Mouse (Mus musculus) hindbrain, postnatal 0 days (tissue): ENCODE data around the gene Sae1. TPM values are rescaled to one million over a fixed set of nuclear protein-coding genes. Genes with fewer than 3 reads are reported as not detected.
"Not testable (repeated sequence)": the region's sequence is repeated elsewhere in the genome, so short reads cannot be mapped to it uniquely, and the experiment has no call there.

ENCODE experiments used
- ATAC-seq: fragments of 200-750 bp; cut with Nextera tagmentation; 2 replicates; pipeline ENCODE4 v1.8.0; 2017; ENCODE audit warnings: mild to moderate bottlenecking, moderate TSS enrichment, moderate library complexity
- DNase-seq: peaks from one replicate; pipeline ENCODE4 v3.0.0-alpha.2; 2015; ENCODE audit warnings: low spot score
- H3K27ac ChIP-seq: fragments of 300-500 bp; sonication (generic); 2 replicates; pipeline ENCODE4 v1.5.1; 2014; ENCODE audit warnings: mild to moderate bottlenecking
- H3K27me3 ChIP-seq: fragments of 300-500 bp; sonication (generic); 2 replicates; pipeline ENCODE4 v1.6.1; 2014; ENCODE audit warnings: low read length, mixed read lengths; ENCODE audit not compliant: insufficient read depth
- H3K36me3 ChIP-seq: fragments of 300-500 bp; sonication (generic); 2 replicates; pipeline ENCODE4 v1.6.1; 2014; ENCODE audit warnings: low read length, mixed read lengths; ENCODE audit not compliant: insufficient read depth
- H3K4me1 ChIP-seq: fragments of 300-500 bp; sonication (generic); 2 replicates; pipeline ENCODE4 v1.6.1; 2014; ENCODE audit warnings: antibody characterized with exemption, low read length, mixed read lengths; ENCODE audit not compliant: insufficient read depth
- H3K4me2 ChIP-seq: fragments of 300-500 bp; sonication (generic); 2 replicates; pipeline ENCODE4 v1.6.1; 2014; ENCODE audit warnings: low read depth, mild to moderate bottlenecking, low read length, moderate library complexity, mixed read lengths
- H3K4me3 ChIP-seq: fragments of 300-500 bp; sonication (generic); 2 replicates; pipeline ENCODE4 v1.5.1; 2014; ENCODE audit warnings: low read length
- H3K9ac ChIP-seq: fragments of 300-500 bp; sonication (generic); replicated peaks from 2 replicates; pipeline ENCODE4 v1.6.1; 2014; ENCODE audit warnings: mild to moderate bottlenecking, low read length, moderate library complexity, mixed read lengths
- H3K9me3 ChIP-seq: fragments of 300-500 bp; sonication (generic); 2 replicates; pipeline ENCODE4 v1.6.1; 2016; ENCODE audit warnings: low read length, mixed read lengths
- CTCF ChIP-seq: IDR thresholded peaks from 2 replicates; pipeline ENCODE4 v1.5.1; 2016; ENCODE audit warnings: antibody characterized with exemption, control low read depth, low read depth
- WGBS: fragments of 180-500 bp; shearing (Covaris S2); extraction: QIAGEN DNeasy Blood & Tissue Kit; methylation state at CpG from one replicate; pipeline ENCODE4 v1.1.7; 2014; 5-methylcytosine and 5-hydroxymethylcytosine counted together
- polyA plus RNA-seq: library from polyadenylated mRNA; unstranded; fragments of >200 nt; fragmentation: Nextera tagmentation; extraction: Ambion mirVana; gene quantifications from 2 replicates; pipeline ENCODE4 v1.2.1, GENCODE M21; 2015
- total RNA-seq: library from RNA; depleted of rRNA; stranded (reverse); fragments of >200 nt; gene quantifications from 2 replicates; pipeline ENCODE4 v1.2.3, GENCODE M21; 2014

Sae1 gene
- total and polyA plus RNA-seq, 2 experiments from 2014 or later: 88.6 to 215 TPM

DNA sequence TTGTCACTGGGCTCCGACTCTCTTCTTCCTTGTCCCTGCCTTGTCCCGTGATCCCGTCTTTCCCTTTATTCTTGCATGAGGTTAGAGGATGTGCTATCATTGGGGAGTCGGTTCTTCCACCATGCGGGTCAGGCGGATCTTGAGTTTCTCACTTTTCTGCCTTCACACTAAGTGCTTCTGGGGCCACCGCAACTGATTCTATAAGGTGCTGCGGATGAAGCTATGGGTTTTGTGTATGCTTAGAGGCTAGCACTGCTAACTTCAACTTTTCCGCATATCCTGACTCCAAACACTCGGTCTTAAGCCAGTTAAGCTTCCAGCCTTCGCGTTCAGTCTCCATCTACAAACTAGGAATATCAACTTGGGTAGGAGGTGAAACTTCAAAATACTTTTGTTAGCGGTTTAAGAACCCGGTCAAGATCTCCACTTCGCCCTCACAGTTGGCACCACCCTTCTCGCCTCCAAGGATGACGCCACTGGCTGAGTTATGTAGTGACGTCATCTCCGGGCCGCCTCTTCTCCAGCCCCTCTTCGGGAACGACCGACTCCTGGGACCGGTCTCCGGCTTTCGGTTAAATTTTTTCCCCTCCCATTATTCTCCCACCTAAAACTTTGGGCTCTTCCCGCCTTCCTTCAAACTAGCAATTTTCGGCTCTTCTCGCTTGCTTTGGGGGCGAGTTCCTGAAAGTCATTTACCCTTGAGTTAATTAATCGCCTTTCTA lies 11.7 kb upstream of the Sae1 start:
- under 1% methylated on average over 31 of the region's 31 CpGs for WGBS
- TF ChIP-seq CTCF: no peak
- H3K27ac ChIP-seq: peak overlapping the region; percentile 100
- H3K4me3 ChIP-seq: peak overlapping the region; percentile 68
- peaks cover 12% of the 10 kb centered on the region for H3K4me1 ChIP-seq
- no peaks in the 10 kb centered on the region for H3K9me3 ChIP-seq
- ATAC-seq: peak; percentile 67
- peak; percentile 94 for DNase-seq
- no peaks in the 10 kb centered on the region for H3K27me3 ChIP-seq
- peak overlapping the region; percentile 67 for H3K4me2 ChIP-seq
- H3K36me3 ChIP-seq: no peaks in the 10 kb centered on the region
- peak overlapping the region; percentile 44 for H3K9ac ChIP-seq

DNA sequence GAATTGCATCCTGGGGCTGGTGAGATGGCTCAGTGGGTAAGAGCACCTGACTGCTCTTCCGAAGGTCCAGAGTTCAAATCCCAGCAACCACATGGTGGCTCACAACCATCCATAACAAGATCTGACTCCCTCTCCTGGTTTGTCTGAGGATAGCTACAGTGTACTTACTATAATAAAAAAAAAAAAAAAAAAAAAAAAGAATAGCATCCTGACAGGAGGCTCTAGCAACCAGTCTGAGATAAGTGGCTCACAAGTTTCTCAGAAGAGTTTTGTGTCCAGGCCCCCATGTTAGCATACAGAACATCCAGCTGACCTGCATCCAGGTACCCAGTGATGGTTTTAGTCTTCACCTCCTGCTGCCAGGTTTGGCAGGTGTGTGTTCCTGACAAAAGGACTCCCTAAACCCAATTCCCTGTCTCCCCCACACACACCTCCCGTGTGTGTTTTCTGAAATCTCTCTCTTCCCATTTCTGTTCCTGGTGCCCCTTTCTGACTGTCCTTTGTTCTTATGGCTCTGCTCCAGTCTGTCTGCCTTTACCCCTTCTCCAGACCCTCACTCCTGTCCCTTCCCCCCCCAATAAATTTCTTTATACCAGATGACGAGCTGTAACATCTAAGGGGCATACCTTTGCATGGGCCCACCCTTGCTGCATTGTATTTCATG lies 10.9 kb upstream of the Sae1 start:
- DNase-seq: no peak
- H3K4me3 ChIP-seq: no peak overlapping the region
- peaks cover 7% of the 10 kb centered on the region for H3K4me1 ChIP-seq
- 53% methylated on average over 3 of the region's 3 CpGs for WGBS
- H3K27me3 ChIP-seq: no peaks in the 10 kb centered on the region
- H3K9me3 ChIP-seq: no peaks in the 10 kb centered on the region
- H3K27ac ChIP-seq: peak overlapping the region; percentile 100
- H3K36me3 ChIP-seq: no peaks in the 10 kb centered on the region
- 0 out of 2 replicates have a peak, but pooled peaks have one; percentile 6 for TF ChIP-seq CTCF
- no peak for ATAC-seq
- peak overlapping the region; percentile 44 for H3K9ac ChIP-seq
- peak overlapping the region; percentile 67 for H3K4me2 ChIP-seq

DNA sequence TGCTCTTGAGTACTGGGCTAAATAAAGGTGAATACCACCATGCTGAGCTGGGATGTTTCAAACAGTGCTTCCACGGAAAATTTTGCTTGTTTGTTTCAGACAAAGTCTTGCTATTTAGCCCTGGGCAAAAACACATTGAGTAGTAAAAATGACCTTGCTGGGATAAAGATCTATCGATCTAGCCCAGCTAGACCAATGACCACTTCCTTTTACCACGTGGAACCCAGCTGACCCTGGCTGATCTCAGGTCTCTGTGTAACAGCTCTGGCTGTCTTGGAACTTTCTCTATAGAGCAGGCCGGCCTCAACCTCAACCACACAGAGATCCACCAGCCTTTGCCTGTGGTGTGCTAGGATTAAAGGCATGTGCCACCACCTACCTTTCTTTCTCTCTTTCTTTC lies 9.9 kb upstream of the Sae1 start:
- Histone ChIP-seq H3K27me3 (no peaks in the 10 kb centered on the region), H3K4me2 (no peak overlapping the region), H3K4me1 (peaks cover 5% of the 10 kb centered on the region), H3K4me3 (no peak overlapping the region), H3K9ac (no peak overlapping the region), H3K27ac (no peak overlapping the region), H3K9me3 (no peaks in the 10 kb centered on the region), H3K36me3 (no peaks in the 10 kb centered on the region)
- DNase-seq (no peak), ATAC-seq (no peak)
- no peak for TF ChIP-seq CTCF
- 82% methylated on average over 4 of the region's 4 CpGs for WGBS

DNA sequence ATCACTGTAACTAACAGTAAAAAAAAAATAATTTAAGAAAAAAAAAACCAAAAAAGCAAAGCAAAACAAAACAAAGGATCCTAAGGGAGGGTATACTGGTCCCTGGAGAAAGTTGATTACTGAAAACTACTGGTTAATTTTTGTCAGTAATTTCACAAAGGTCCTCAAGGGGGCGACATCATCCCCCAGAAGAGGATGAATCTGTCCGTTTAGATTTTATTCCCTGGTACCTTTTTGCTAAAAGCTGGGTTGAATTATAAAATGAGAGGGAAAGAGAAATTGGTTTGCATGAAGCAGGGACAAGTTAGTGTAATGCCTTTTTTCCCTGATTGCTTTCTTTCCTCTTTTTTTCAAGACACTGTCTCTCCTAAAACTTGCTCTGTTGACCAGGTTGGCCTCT lies 8.3 kb upstream of the Sae1 start:
- Histone ChIP-seq H3K27me3 (no peaks in the 10 kb centered on the region), H3K36me3 (no peaks in the 10 kb centered on the region), H3K4me3 (no peak overlapping the region), H3K4me1 (peaks cover 5% of the 10 kb centered on the region), H3K9me3 (no peaks in the 10 kb centered on the region), H3K27ac (no peak overlapping the region), H3K4me2 (no peak overlapping the region), H3K9ac (no peak overlapping the region)
- DNase-seq (peak; percentile 75), ATAC-seq (no peak)
- peak; percentile 75 for TF ChIP-seq CTCF
- 0% methylated on average over 2 of the region's 2 CpGs for WGBS

DNA sequence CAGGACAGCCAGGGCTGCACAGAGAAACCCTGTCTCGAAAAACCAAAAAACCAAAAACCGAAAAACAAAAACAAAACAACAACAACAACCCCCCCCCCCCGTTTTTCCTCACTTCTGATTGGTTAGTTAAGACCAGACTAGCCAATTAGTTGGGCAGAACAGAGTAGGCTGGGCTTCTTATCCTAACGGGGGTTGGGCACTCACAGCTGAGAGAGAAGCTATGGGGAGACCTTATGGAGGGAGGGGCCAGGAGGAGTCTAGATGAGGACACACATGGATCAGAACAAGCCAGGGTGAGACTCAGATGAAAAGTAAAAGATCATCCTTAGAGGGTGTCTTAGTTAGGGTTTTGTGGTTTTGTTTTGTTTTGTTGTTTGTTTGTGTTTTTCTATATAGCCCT lies 5.3 kb upstream of the Sae1 start:
- Histone ChIP-seq H3K9me3 (no peaks in the 10 kb centered on the region), H3K9ac (no peak overlapping the region), H3K36me3 (no peaks in the 10 kb centered on the region), H3K4me1 (0 out of 2 replicates have a peak, but pooled peaks cover 3% of the 10 kb centered on the region), H3K4me3 (no peak overlapping the region), H3K27ac (no peak overlapping the region), H3K4me2 (no peak overlapping the region), H3K27me3 (no peaks in the 10 kb centered on the region)
- no peak for ATAC-seq
- no peak for TF ChIP-seq CTCF
- WGBS: 46% methylated on average over 4 of the region's 4 CpGs
- no peak for DNase-seq

DNA sequence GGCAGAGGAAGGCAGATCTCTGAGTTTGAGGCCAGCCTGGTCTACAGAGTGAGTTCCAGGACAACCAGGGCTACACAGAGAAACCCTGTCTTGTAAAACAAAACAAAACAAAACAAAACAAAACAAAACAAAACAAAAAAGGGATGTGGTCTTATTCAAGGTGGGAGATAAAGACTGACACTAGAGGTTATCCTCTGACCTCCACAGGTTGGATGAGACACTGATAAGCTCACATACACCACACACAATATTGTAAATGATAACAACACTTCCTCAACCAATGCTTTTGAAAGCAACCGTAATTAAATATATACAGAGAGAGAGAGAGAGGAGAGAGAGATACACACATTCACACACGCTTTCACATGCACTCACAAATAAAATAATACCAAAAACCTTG lies 2.3 kb upstream of the Sae1 start:
- not testable (repeated sequence) for H3K4me3 ChIP-seq, DNase-seq, ATAC-seq, H3K27ac ChIP-seq, H3K4me2 ChIP-seq, H3K36me3 ChIP-seq, H3K9me3 ChIP-seq, H3K9ac ChIP-seq, H3K27me3 ChIP-seq
- 88% methylated on average over 2 of the region's 2 CpGs for WGBS
- H3K4me1 ChIP-seq: peaks cover 11% of the 10 kb centered on the region; the same call in 1 of the 2 replicates

DNA sequence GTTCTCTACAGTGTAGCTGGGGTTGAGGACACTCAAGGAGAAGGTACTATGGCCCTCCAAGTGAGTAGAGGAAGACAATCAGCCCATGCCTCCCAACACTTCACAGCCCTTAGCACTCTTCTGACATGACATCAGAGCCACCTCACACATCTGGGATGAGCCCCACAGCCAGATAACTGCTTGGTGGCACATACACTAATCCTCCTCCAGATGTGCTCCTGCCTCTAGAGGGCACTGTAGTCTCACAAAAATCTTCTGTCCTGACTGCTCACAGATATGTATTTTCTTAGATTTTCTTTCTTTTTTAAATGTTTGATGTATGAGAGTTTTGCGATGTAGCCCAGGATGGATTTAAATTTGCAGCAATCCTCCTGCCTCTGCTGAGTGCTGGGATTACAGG lies 11.1 kb downstream of the Sae1 start:
- Histone ChIP-seq H3K9me3 (no peaks in the 10 kb centered on the region), H3K4me2 (no peak overlapping the region), H3K4me1 (no peaks in the 10 kb centered on the region), H3K27me3 (no peaks in the 10 kb centered on the region), H3K27ac (no peak overlapping the region), H3K4me3 (no peak overlapping the region), H3K36me3 (peaks cover 29% of the 10 kb centered on the region), H3K9ac (no peak overlapping the region)
- TF ChIP-seq CTCF: peak; percentile 58
- ATAC-seq: no peak
- peak; percentile 37 for DNase-seq
- 95% methylated on average over 1 of the region's 1 CpGs for WGBS
